Mouse (Mus musculus): ENCODE data around the gene Gm7579.
"Not testable (repeated sequence)": the region's sequence is repeated elsewhere in the genome, so short reads cannot be mapped to it uniquely, and the experiment has no call there.

DNA sequence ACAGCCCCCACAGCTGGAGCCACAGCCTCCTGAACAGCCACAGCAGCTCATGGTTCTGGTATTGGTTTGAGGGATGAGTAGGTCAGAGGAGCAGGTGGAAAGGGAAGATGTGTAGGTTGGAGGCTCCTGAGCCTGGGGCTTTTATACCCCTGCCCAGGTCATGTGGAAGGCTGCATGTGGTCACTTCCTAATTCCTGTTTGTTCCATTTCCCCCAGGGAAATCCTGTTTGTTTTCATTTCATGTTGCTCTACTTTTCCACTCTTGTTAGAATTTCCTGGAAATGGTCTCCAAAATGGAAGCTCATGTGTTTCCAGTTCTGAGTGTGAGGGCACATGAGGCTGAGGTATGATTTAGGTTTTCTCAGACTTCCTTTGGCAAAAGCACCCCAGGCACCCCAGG is 46.0 kb upstream of the Gm7579 start, which contains the start of gene Gm4553:
- TF ChIP-seq ZNF384 (IDR thresholded peaks at IDR 0.05; ENCODE audit: low read depth, low read length); HCFC1 (IDR thresholded peaks at IDR 0.05; ENCODE audit: borderline replicate concordance, insufficient read depth, low read length); MAFK (IDR thresholded peaks at IDR 0.05; ENCODE audit: insufficient read depth, low read depth, low read length); ZC3H11A (IDR thresholded peaks at IDR 0.05; ENCODE audit: borderline replicate concordance, low read depth, low read length): not testable (repeated sequence)
